Mouse (Mus musculus) ES-E14 (cell line): ENCODE results near the gene Rab15.

Experiments used
- CHD2 ChIP-seq: IDR thresholded peaks from 2 replicates; pipeline ENCODE4 v1.6.1; 2014; ENCODE audit warnings: mild to moderate bottlenecking, low read depth, low read length, inconsistent platforms
- MAFK ChIP-seq: IDR thresholded peaks from 2 replicates; pipeline ENCODE4 v1.6.1; 2014; ENCODE audit warnings: mild to moderate bottlenecking, low read depth, low read length, inconsistent platforms; ENCODE audit not compliant: insufficient read depth
- ZNF384 ChIP-seq: IDR thresholded peaks from 2 replicates; pipeline ENCODE4 v1.6.1; 2012; ENCODE audit warnings: low read depth, low read length, inconsistent platforms

DNA sequence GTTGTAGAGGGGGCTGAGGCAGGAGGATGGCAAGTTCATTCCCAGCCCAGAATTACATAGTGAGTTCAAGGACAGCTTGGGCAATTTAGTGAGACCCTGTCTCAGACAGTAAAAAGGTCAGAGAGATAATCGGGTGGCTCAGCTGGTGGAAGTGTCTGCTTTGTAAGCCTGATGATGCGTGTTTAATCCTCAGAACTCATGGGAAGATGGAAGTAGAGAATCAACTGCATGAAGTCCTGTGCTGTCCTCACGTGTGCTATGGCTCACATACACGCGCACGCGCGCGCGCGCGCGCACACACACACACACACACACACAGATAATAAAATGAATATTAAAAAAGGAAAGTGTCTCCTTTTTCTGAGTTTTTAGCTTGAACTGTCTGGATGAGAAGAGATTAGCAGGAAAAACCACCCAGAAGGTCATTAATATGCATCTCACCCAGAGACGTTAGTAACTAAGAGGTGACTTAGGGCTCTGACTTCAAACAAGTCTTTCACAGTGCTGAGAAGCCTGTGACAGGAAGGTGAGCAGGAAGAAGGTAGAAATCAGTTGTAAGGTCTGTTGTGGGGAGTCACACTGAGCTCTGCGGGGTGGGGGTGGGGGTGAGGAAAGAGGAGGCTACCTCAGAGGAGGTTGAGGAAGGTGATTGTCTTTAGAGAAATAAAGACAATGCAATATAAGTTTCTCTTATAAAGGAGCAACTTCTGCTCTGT lies 21.8 kb upstream of the Rab15 start:
- TF ChIP-seq MAFK (no peak), CHD2 (no peak), ZNF384 (no peak)
